Mouse (Mus musculus): ENCODE measurements at regions not wholly inside any gene's neighbourhood (a gene's known extent, or its start where the extent isn't known, plus 50 kb on each side); places are given as distances from the start of the nearest gene placed in this dataset.

- no peak for DNase-seq (ENCODE audit: low spot score)
Measured at GRCm38 (mm10) chr12:79942563-79943131, 170.2 kb downstream of the Zfp36l1 start.

- no peak for DNase-seq (ENCODE audit: low spot score)
Measured at GRCm38 (mm10) chr12:79941828-79942227, 171.0 kb downstream of the Zfp36l1 start.

- no peak for DNase-seq (ENCODE audit: low spot score)
Measured at GRCm38 (mm10) chr12:79939436-79939835, 173.4 kb downstream of the Zfp36l1 start.

GRCm38 (mm10) chr12:79937876-79938275 is 174.9 kb downstream of the Zfp36l1 start:
- DNase-seq (ENCODE audit: low spot score): no peak

GRCm38 (mm10) chr12:79936698-79937097 is 176.1 kb downstream of the Zfp36l1 start:
- no peak for DNase-seq (ENCODE audit: low spot score)

- DNase-seq (ENCODE audit: low spot score): no peak
Measured at GRCm38 (mm10) chr12:79934091-79934490, 178.7 kb downstream of the Zfp36l1 start.

- no peak for DNase-seq (ENCODE audit: low spot score)
Measured at GRCm38 (mm10) chr12:79932905-79933304, 179.9 kb downstream of the Zfp36l1 start.

GRCm38 (mm10) chr12:79931455-79931854 is 181.4 kb downstream of the Zfp36l1 start:
- DNase-seq (ENCODE audit: low spot score): no peak

- no peak for DNase-seq (ENCODE audit: low spot score)
Measured at GRCm38 (mm10) chr12:79929846-79930245, 183.0 kb downstream of the Zfp36l1 start.

GRCm38 (mm10) chr12:79928739-79929380 is 184.0 kb downstream of the Zfp36l1 start:
- DNase-seq (ENCODE audit: low spot score): no peak

- no peak for DNase-seq (ENCODE audit: low spot score)
Measured at GRCm38 (mm10) chr12:79928298-79928697, 184.5 kb downstream of the Zfp36l1 start.

GRCm38 (mm10) chr12:79925704-79926588 is 186.9 kb downstream of the Zfp36l1 start:
- DNase-seq (ENCODE audit: low spot score): no peak

- no peak for DNase-seq (ENCODE audit: low spot score)
Measured at GRCm38 (mm10) chr12:79924921-79925703, 187.7 kb downstream of the Zfp36l1 start.

GRCm38 (mm10) chr12:79923811-79924210 is 189.0 kb downstream of the Zfp36l1 start:
- DNase-seq (ENCODE audit: low spot score): no peak

- no peak for DNase-seq (ENCODE audit: low spot score)
Measured at GRCm38 (mm10) chr12:79921786-79922185, 191.0 kb downstream of the Zfp36l1 start.

GRCm38 (mm10) chr12:79918983-79919382 is 193.8 kb downstream of the Zfp36l1 start:
- DNase-seq (ENCODE audit: low spot score): no peak

- no peak for DNase-seq (ENCODE audit: low spot score)
Measured at GRCm38 (mm10) chr12:79917634-79918289, 195.1 kb downstream of the Zfp36l1 start.

GRCm38 (mm10) chr12:79916896-79917633 is 195.7 kb downstream of the Zfp36l1 start:
- DNase-seq (ENCODE audit: low spot score): no peak

GRCm38 (mm10) chr12:79913898-79914297 is 198.9 kb downstream of the Zfp36l1 start:
- DNase-seq (ENCODE audit: low spot score): no peak

- DNase-seq (ENCODE audit: low spot score): no peak
Measured at GRCm38 (mm10) chr12:79912281-79913063, 200.3 kb downstream of the Zfp36l1 start.
